Mouse (Mus musculus) MEL (cell line): Measurements from ENCODE around the gene Trarg1.

Source experiments
- CTCF ChIP-seq, 3 experiments: IDR thresholded peaks in 2 of 3; conservative IDR thresholded peaks in 1 of 3; 2 replicates each; pipeline ENCODE4 v1.5.1; 2011 to 2012; ENCODE audit warnings: low read length in 3 of 3, low read depth in 2 of 3, mild to moderate bottlenecking in 2 of 3, improper control_type of control experiment in 1 of 3, inconsistent platforms in 1 of 3, mixed read lengths in 1 of 3, moderate library complexity in 1 of 3; ENCODE audit not compliant: control insufficient read depth in 1 of 3, insufficient read depth in 1 of 3, poor library complexity in 1 of 3, severe bottlenecking in 1 of 3
- EP300 ChIP-seq, 2 experiments: IDR thresholded peaks; 2 replicates each; pipeline ENCODE4 v1.6.1; 2011; ENCODE audit warnings: improper control_type of control experiment in 2 of 2, low read length in 2 of 2, low read depth in 1 of 2, mild to moderate bottlenecking in 1 of 2
- MEF2A ChIP-seq: IDR thresholded peaks from 2 replicates; pipeline ENCODE4 v1.6.1; 2014; ENCODE audit warnings: low read depth, mild to moderate bottlenecking, inconsistent platforms, low read length, improper control_type of control experiment; ENCODE audit not compliant: poor library complexity, insufficient replicate concordance, severe bottlenecking; ENCODE audit errors: extremely low read depth
- MYB ChIP-seq: IDR thresholded peaks from 2 replicates; pipeline ENCODE4 v1.6.1; 2011; ENCODE audit warnings: mild to moderate bottlenecking, low read depth, low read length, improper control_type of control experiment
- POLR2AphosphoS2 ChIP-seq: IDR thresholded peaks from 2 replicates; pipeline ENCODE4 v1.6.1; 2011; ENCODE audit warnings: low read length, improper control_type of control experiment
- TBP ChIP-seq: IDR thresholded peaks from 2 replicates; pipeline ENCODE4 v1.8.0; 2011; ENCODE audit warnings: low read depth, low read length, improper control_type of control experiment
- USF1 ChIP-seq: IDR thresholded peaks from 2 replicates; pipeline ENCODE4 v1.6.1; 2014; ENCODE audit warnings: low read depth, mild to moderate bottlenecking, inconsistent platforms, low read length, improper control_type of control experiment, moderate library complexity
- USF2 ChIP-seq, 2 experiments: IDR thresholded peaks; 2 replicates each; pipeline ENCODE4 v1.6.1; 2011 to 2012; ENCODE audit warnings: improper control_type of control experiment in 2 of 2, low read length in 2 of 2, borderline replicate concordance in 1 of 2, inconsistent platforms in 1 of 2, low read depth in 1 of 2, mild to moderate bottlenecking in 1 of 2; ENCODE audit not compliant: insufficient read depth in 1 of 2
- ZNF384 ChIP-seq: IDR thresholded peaks from 2 replicates; pipeline ENCODE4 v1.6.1; 2012; ENCODE audit warnings: low read depth, mild to moderate bottlenecking, inconsistent platforms, low read length, improper control_type of control experiment

GRCm38 (mm10) chr11:76639269-76639985 is 40.2 kb upstream of the Trarg1 start:
- TF ChIP-seq POLR2AphosphoS2 (no peak), TBP (no peak), ZNF384 (no peak), CTCF (IDR thresholded peaks at IDR 0.05 in 2 of 3, conservative IDR thresholded peaks at IDR 0.05 in 1 of 3; ENCODE audit: control insufficient read depth in 1 of 3, insufficient read depth in 1 of 3, low read depth in 2 of 3, low read length in 3 of 3, poor library complexity in 1 of 3, severe bottlenecking in 1 of 3) (no peak), MEF2A (no peak), EP300 (IDR thresholded peaks at IDR 0.05; ENCODE audit: low read depth in 1 of 2, low read length in 2 of 2) (no peak), USF2 (IDR thresholded peaks at IDR 0.05; ENCODE audit: borderline replicate concordance in 1 of 2, insufficient read depth in 1 of 2, low read depth in 1 of 2, low read length in 2 of 2) (no peak), MYB (no peak), USF1 (no peak)
